Mouse (Mus musculus) hindbrain, embryonic 13.5 days (tissue): ENCODE data around the gene Evi5l. TPM values are rescaled to one million over a fixed set of nuclear protein-coding genes. Genes with fewer than 3 reads are reported as not detected.

Source experiments
- ATAC-seq: fragments of 200-750 bp; cut with Nextera tagmentation; 2 replicates; pipeline ENCODE4 v1.8.0; 2017; ENCODE audit warnings: moderate TSS enrichment; ENCODE audit not compliant: low FRiP score
- H3K27ac ChIP-seq: fragments of 300-500 bp; sonication (generic); 2 replicates; pipeline ENCODE4 v1.5.1; 2015; ENCODE audit warnings: inconsistent platforms, mild to moderate bottlenecking, moderate library complexity
- H3K27me3 ChIP-seq: fragments of 300-500 bp; sonication (generic); 2 replicates; pipeline ENCODE4 v1.6.1; 2015; ENCODE audit warnings: mild to moderate bottlenecking, inconsistent platforms
- H3K36me3 ChIP-seq: fragments of 300-500 bp; sonication (generic); 2 replicates; pipeline ENCODE4 v1.6.1; 2015; ENCODE audit warnings: mild to moderate bottlenecking, inconsistent platforms
- H3K4me1 ChIP-seq: fragments of 300-500 bp; sonication (generic); replicated peaks from 2 replicates; pipeline ENCODE4 v1.6.1; 2015; ENCODE audit warnings: inconsistent platforms
- H3K4me2 ChIP-seq: fragments of 300-500 bp; sonication (generic); 2 replicates; pipeline ENCODE4 v1.6.1; 2015; ENCODE audit warnings: inconsistent platforms, mild to moderate bottlenecking, moderate library complexity
- H3K4me3 ChIP-seq: fragments of 300-500 bp; sonication (generic); 2 replicates; pipeline ENCODE4 v1.5.1; 2015; ENCODE audit warnings: mild to moderate bottlenecking, inconsistent platforms
- H3K9ac ChIP-seq: fragments of 300-500 bp; sonication (generic); 2 replicates; pipeline ENCODE4 v1.6.1; 2015; ENCODE audit warnings: mild to moderate bottlenecking, inconsistent platforms
- H3K9me3 ChIP-seq: fragments of 300-500 bp; sonication (generic); 2 replicates; pipeline ENCODE4 v1.6.1; 2016; ENCODE audit warnings: inconsistent platforms
- WGBS: fragments of 180-500 bp; shearing (Covaris S2); methylation state at CpG from one replicate; pipeline ENCODE4 v1.1.7; 2015; 5-methylcytosine and 5-hydroxymethylcytosine counted together
- polyA plus RNA-seq: library from polyadenylated mRNA; unstranded; fragments of >200 nt; fragmentation: Nextera tagmentation; extraction: Ambion mirVana; gene quantifications from 2 replicates; pipeline ENCODE4 v1.2.1, GENCODE M21; 2015

Evi5l gene
- polyA plus RNA-seq, 1 experiment from 2014 or later, result 93.5 TPM

- Histone ChIP-seq H3K4me3 (peak overlapping the region; percentile 3; the same call in 1 of the 2 replicates), H3K27ac (no peak overlapping the region), H3K36me3 (peaks cover 91% of the 10 kb centered on the region), H3K9ac (peak overlapping the region; percentile 43), H3K4me2 (peak overlapping the region; percentile 15; the same call in 1 of the 2 replicates), H3K9me3 (no peaks in the 10 kb centered on the region), H3K4me1 (peaks cover 44% of the 10 kb centered on the region), H3K27me3 (peaks cover 48% of the 10 kb centered on the region)
- ATAC-seq, result no peak
- whole genome bisulfite sequencing, result 66% methylated on average over 2 of the region's 2 CpGs
Measured at GRCm38 (mm10) chr8:4207016-4207350, 40.6 kb downstream of the Evi5l start.

GRCm38 (mm10) chr8:4211097-4211496 lies 44.7 kb downstream of the Evi5l start:
- Histone ChIP-seq H3K27me3 (peaks cover 12% of the 10 kb centered on the region), H3K27ac (no peak overlapping the region), H3K4me2 (no peak overlapping the region), H3K9ac (no peak overlapping the region), H3K4me3 (no peak overlapping the region), H3K36me3 (peaks cover 61% of the 10 kb centered on the region), H3K9me3 (no peaks in the 10 kb centered on the region), H3K4me1 (peaks cover 73% of the 10 kb centered on the region)
- no peak for ATAC-seq
- WGBS, result 72% methylated on average over 6 of the region's 6 CpGs

GRCm38 (mm10) chr8:4212809-4213209 lies 46.4 kb downstream of the Evi5l start:
- ATAC-seq, result no peak
- Histone ChIP-seq H3K36me3 (peaks cover 45% of the 10 kb centered on the region), H3K4me2 (peak overlapping the region; percentile 87), H3K9me3 (no peaks in the 10 kb centered on the region), H3K4me1 (peaks cover 64% of the 10 kb centered on the region), H3K4me3 (peak overlapping the region; percentile 50), H3K27me3 (no peaks in the 10 kb centered on the region), H3K9ac (peak overlapping the region; percentile 93), H3K27ac (peak overlapping the region; percentile 63)
- WGBS, result 2% methylated on average over 25 of the region's 25 CpGs

- Histone ChIP-seq H3K4me3 (peak overlapping the region; percentile 50), H3K9ac (peak overlapping the region; percentile 93), H3K27me3 (no peaks in the 10 kb centered on the region), H3K4me2 (peak overlapping the region; percentile 87), H3K27ac (peak overlapping the region; percentile 63), H3K4me1 (peaks cover 62% of the 10 kb centered on the region), H3K36me3 (peaks cover 40% of the 10 kb centered on the region), H3K9me3 (no peaks in the 10 kb centered on the region)
- ATAC-seq, result peak; percentile 5
- 4% methylated on average over 18 of the region's 18 CpGs for WGBS
Measured at GRCm38 (mm10) chr8:4213210-4214005, 47.0 kb downstream of the Evi5l start.

GRCm38 (mm10) chr8:4214006-4214980 lies 47.9 kb downstream of the Evi5l start:
- H3K4me3 ChIP-seq, result peak overlapping the region; percentile 50
- no peaks in the 10 kb centered on the region for H3K27me3 ChIP-seq
- H3K4me2 ChIP-seq, result peak overlapping the region; percentile 87
- peak overlapping the region; percentile 63; the same call in 1 of the 2 replicates for H3K27ac ChIP-seq
- 10% methylated on average over 33 of the region's 33 CpGs for WGBS
- ATAC-seq, result no peak
- H3K9ac ChIP-seq, result peak overlapping the region; percentile 93
- H3K9me3 ChIP-seq, result no peaks in the 10 kb centered on the region
- H3K4me1 ChIP-seq, result peaks cover 59% of the 10 kb centered on the region
- H3K36me3 ChIP-seq, result peaks cover 31% of the 10 kb centered on the region

- H3K4me3 ChIP-seq, result peak overlapping the region; percentile 68
- H3K27me3 ChIP-seq, result 0 out of 2 replicates have a peak, but pooled peaks cover 2% of the 10 kb centered on the region
- no peaks in the 10 kb centered on the region for H3K9me3 ChIP-seq
- peak overlapping the region; percentile 87 for H3K4me2 ChIP-seq
- H3K27ac ChIP-seq, result peak overlapping the region; percentile 97
- ATAC-seq, result peak; percentile 4; the same call in 1 of the 2 replicates
- peaks cover 50% of the 10 kb centered on the region for H3K4me1 ChIP-seq
- 2% methylated on average over 18 of the region's 18 CpGs for WGBS
- H3K36me3 ChIP-seq, result peaks cover 12% of the 10 kb centered on the region
- H3K9ac ChIP-seq, result peak overlapping the region; percentile 93
Measured at GRCm38 (mm10) chr8:4216296-4216695, 49.9 kb downstream of the Evi5l start.

GRCm38 (mm10) chr8:4216791-4217621 lies 50.6 kb downstream of the Evi5l start, which contains the start of gene Prr36:
Gene Prr36, minus strand, starts transcription at chr8:4217459.
- peaks cover 10% of the 10 kb centered on the region for H3K36me3 ChIP-seq
- peak within 1 kb of the TSS; percentile 97 for H3K27ac ChIP-seq

GRCm38 (mm10) chr8:4219617-4220016 lies 53.2 kb downstream of the Evi5l start:
- Histone ChIP-seq H3K4me2 (no peak overlapping the region), H3K36me3 (peaks cover 6% of the 10 kb centered on the region), H3K9me3 (no peaks in the 10 kb centered on the region), H3K27ac (no peak overlapping the region), H3K9ac (no peak overlapping the region), H3K27me3 (peaks cover 9% of the 10 kb centered on the region; the same call in 1 of the 2 replicates), H3K4me1 (peaks cover 24% of the 10 kb centered on the region), H3K4me3 (no peak overlapping the region)
- ATAC-seq, result no peak
- 96% methylated on average over 3 of the region's 3 CpGs for WGBS

More at GRCm38 (mm10) chr8:4216791-4217621, 50.6 kb downstream of the Evi5l start, which contains the start of gene Prr36:
- Histone ChIP-seq H3K9ac (peak within 1 kb of the TSS; percentile 93), H3K4me3 (peak within 1 kb of the TSS; percentile 68), H3K9me3 (no peaks in the 10 kb centered on the region), H3K27me3 (0 out of 2 replicates have a peak, but pooled peaks cover 4% of the 10 kb centered on the region), H3K4me1 (peaks cover 45% of the 10 kb centered on the region), H3K4me2 (peak within 1 kb of the TSS; percentile 87)
- ATAC-seq, result peak; percentile 93
- 1% methylated on average over 44 of the region's 44 CpGs for WGBS

- H3K9ac ChIP-seq, result no peak overlapping the region
- H3K4me1 ChIP-seq, result peaks cover 13% of the 10 kb centered on the region
- ATAC-seq, result no peak
Measured at GRCm38 (mm10) chr8:4222059-4222458, 55.7 kb downstream of the Evi5l start.

GRCm38 (mm10) chr8:4226323-4226722 lies 60.0 kb downstream of the Evi5l start:
- Histone ChIP-seq H3K27ac (no peak overlapping the region), H3K4me3 (no peak overlapping the region), H3K9ac (peak overlapping the region; percentile 53; the same call in 1 of the 2 replicates), H3K4me1 (peaks cover 6% of the 10 kb centered on the region; the same call in 1 of the 2 replicates), H3K27me3 (peaks cover 53% of the 10 kb centered on the region), H3K36me3 (no peaks in the 10 kb centered on the region), H3K4me2 (peak overlapping the region; percentile 41), H3K9me3 (no peaks in the 10 kb centered on the region)
- 21% methylated on average over 4 of the region's 4 CpGs for WGBS
- ATAC-seq, result 0 out of 2 replicates have a peak, but pooled peaks have one; percentile 36

More at GRCm38 (mm10) chr8:4222059-4222458, 55.7 kb downstream of the Evi5l start:
- no peaks in the 10 kb centered on the region for H3K9me3 ChIP-seq
- H3K36me3 ChIP-seq, result no peaks in the 10 kb centered on the region
- no peak overlapping the region for H3K27ac ChIP-seq
- H3K27me3 ChIP-seq, result peaks cover 32% of the 10 kb centered on the region
- H3K4me3 ChIP-seq, result no peak overlapping the region
- no peak overlapping the region for H3K4me2 ChIP-seq

- Histone ChIP-seq H3K4me2 (peak within 1 kb of the TSS; percentile 41), H3K9me3 (no peaks in the 10 kb centered on the region), H3K4me1 (peaks cover 6% of the 10 kb centered on the region; the same call in 1 of the 2 replicates), H3K36me3 (no peaks in the 10 kb centered on the region), H3K27me3 (peaks cover 51% of the 10 kb centered on the region), H3K4me3 (peak within 1 kb of the TSS; percentile 12; the same call in 1 of the 2 replicates), H3K27ac (no peak within 1 kb of the TSS), H3K9ac (peak within 1 kb of the TSS; percentile 53; the same call in 1 of the 2 replicates)
- 0 out of 2 replicates have a peak, but pooled peaks have one; percentile 28 for ATAC-seq
- 5% methylated on average over 33 of the region's 33 CpGs for WGBS
Measured at GRCm38 (mm10) chr8:4226739-4227347, 60.5 kb downstream of the Evi5l start, which contains the start of gene Lrrc8e. Gene Lrrc8e, plus strand, starts transcription at chr8:4226827.
